Mouse (Mus musculus): ENCODE measurements around the gene Ift122. TPM values are rescaled to one million over a fixed set of nuclear protein-coding genes. Genes with fewer than 3 reads are reported as not detected.

The Ift122 gene
- polyA plus RNA-seq (2012; ENCODE audit: low replicate concordance) = 0.51 and 1.2 TPM in 2 replicates

DNA sequence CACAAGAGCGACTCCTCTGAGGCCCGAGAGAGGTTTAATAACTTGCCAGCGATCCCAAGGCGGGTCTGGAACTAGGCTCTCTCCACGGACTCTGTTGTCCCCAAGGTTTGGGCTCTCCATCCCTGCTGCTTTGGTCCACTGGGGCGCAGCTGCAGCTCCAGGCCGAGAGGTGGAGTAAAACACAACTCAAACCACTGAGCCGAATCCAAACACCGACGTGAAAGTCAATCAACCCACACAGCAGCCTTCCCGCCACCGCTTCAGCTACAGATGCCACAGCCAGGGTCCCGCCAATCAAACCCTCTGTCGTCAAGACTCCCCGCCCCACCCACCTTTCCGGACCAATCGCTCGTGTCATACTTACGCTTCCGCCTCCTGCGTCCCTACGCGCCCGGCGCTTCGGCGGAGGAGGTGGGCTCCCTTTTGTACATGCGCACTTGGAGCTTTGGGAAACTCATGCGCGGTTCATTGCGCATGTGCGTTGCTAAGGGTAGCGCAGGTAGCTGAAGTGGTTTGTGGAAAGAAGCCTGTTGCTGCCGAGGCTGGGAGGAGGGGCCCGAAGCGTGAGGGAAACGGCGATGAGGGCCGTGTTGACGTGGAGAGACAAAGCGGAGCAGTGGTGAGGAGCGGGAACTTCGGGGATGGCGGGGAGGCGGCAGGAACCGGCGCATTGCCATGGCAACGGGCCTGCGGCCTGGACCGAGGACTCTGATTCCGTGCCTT lies at the start of gene Ift122, which contains the start of gene Mbd4:
Gene Ift122, plus strand, starts transcription at position 380 of the 723 bp plus-strand sequence.
Gene Mbd4, minus strand, starts transcription at position 281 of the 723 bp plus-strand sequence.

DNA sequence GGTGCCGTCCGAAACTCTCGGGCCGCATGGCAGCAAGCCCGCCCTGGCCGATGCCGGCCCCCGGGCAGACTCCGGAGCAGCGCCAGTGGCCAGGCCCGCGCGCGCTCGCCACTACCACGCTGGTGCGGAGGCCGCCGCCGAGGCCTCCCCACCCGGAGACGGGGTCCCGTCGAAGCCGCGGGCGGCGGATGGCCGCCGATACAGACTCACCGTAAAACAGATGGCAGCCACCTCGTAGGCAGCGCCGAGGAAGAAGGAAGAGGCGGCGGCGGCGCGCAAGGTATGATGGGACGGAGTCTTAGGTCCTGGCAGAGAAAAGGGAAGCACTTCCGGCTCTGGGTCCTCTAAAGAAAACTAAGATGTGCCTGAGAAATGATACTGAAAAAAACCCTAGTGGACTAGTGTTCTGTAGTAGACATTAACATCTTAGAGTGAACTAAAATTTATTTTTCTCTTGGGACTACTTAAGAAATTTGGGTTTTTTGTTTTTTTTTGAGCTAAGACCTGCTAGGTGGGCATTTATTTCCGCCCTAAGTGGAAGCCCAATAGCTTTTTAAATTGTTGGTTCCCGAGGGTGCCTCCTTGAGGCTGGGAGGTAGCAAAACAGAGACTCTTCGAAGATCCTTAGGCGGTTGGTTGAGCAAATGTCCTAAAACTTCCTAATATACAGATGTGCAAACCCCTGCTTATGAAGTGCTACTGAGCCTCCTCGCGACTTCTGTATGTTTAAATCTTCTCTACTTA lies 44.6 kb upstream of the Ift122 start, which contains the start of gene Rpl32:
Gene Rpl32, minus strand, starts transcription at position 260 of the 744 bp plus-strand sequence.

DNA sequence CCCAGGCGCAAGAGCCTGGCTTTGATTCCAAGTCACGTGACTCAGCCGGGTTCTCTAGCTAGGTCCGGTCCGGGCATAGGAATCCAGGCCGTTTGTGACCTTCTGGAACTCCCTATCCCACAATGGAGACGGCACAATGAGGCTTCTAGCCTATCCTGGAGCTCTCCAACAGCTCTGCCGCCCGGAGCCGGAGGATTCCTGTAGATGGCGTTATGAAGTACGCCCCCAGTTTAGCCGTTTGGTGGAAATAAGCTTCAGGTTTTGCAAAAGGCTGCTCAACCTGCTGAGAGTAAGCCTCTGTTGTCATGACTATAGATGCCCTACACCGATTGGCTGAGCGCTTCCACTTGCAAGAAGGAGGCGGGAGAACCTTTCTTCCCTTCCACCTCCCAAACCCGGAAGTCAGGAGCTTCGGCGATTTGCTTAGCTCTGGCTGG lies 15.1 kb upstream of the Ift122 start, which contains the start of gene Efcab12:
Gene Efcab12, minus strand, starts transcription at position 252 of the 437 bp plus-strand sequence.

DNA sequence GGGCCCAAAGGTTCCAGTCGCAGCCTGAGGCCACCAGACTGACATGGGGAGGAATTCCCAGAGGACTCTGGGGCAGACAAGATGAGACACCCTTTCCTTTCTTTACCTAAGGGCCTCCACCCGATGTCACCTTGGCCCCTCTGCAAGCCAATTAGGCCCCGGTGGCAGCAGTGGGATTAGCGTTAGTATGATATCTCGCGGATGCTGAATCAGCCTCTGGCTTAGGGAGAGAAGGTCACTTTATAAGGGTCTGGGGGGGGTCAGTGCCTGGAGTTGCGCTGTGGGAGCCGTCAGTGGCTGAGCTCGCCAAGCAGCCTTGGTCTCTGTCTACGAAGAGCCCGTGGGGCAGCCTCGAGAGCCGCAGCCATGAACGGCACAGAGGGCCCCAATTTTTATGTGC lies 78.4 kb downstream of the Ift122 start, which contains the start of gene Rho:
Gene Rho, plus strand, starts transcription at position 110 of the 400 bp plus-strand sequence.

DNA sequence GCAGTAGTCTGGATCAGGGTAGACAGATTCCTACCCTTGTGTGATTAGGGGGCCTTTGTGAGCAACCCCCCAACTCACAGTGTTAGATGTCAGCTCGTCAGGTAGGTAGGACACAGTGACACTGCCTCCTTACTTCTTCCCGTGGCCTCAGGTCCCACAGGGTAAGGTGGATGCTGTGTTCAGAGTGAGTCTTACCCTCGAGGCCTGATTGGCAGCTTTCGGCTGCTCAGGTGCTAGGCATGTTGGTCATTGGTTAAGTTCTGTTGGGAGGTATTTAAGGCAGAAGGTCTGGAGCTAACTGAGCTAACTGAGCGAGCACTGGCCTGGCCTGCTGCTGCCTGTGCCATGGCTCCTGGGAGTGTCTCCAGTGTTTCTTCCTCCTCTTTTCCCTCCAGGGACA lies 91.4 kb downstream of the Ift122 start, which contains the start of gene H1foo:
Gene H1foo, plus strand, starts transcription at position 301 of the 400 bp plus-strand sequence.

Other genes with a start within 250 kb of the Ift122 start
- 39.4 and 46.3 TPM in 2 replicates for gene Raf1, start 176.8 kb upstream of the Ift122 start, polyA plus RNA-seq (2012; ENCODE audit: low replicate concordance)
- 1.4 and 1.9 TPM in 2 replicates for gene Tmem40, start 91.1 kb upstream of the Ift122 start, polyA plus RNA-seq (2012; ENCODE audit: low replicate concordance)
- 3.7 and 4.2 TPM in 2 replicates for gene Cand2, start 78.9 kb upstream of the Ift122 start, polyA plus RNA-seq (2012; ENCODE audit: low replicate concordance)
- 438 and 455 TPM in 2 replicates for gene Rpl32, start 44.7 kb upstream of the Ift122 start, polyA plus RNA-seq (2012; ENCODE audit: low replicate concordance)
- 0.06 and 0.07 TPM in 2 replicates for gene Efcab12, start 15.1 kb upstream of the Ift122 start, polyA plus RNA-seq (2012; ENCODE audit: low replicate concordance)
- gene Mbd4, start 99 bp upstream of the Ift122 start, polyA plus RNA-seq (2012; ENCODE audit: low replicate concordance) = 1.5 and 2.3 TPM in 2 replicates
- gene Rho, start 78.3 kb downstream of the Ift122 start, polyA plus RNA-seq (2012; ENCODE audit: low replicate concordance) = 0.23 TPM in 1 of 2 replicates, not detected in the other
- gene H1foo, start 91.5 kb downstream of the Ift122 start, polyA plus RNA-seq (2012; ENCODE audit: low replicate concordance) = not detected in 2 replicates
- gene Plxnd1, start 141.5 kb downstream of the Ift122 start, polyA plus RNA-seq (2012; ENCODE audit: low replicate concordance) = 21.9 and 42.5 TPM in 2 replicates